Mouse (Mus musculus): ENCODE data around the gene Usp34. TPM values are rescaled to one million over a fixed set of nuclear protein-coding genes. Genes with fewer than 3 reads are reported as not detected.
A peak's percentile ranks its signal among the peaks of the same experiment; 100 is the strongest.
"Not testable (repeated sequence)": the region's sequence is repeated elsewhere in the genome, so short reads cannot be mapped to it uniquely, and the experiment has no call there.

Gene Usp34
- polyA plus RNA-seq, 1 experiment from 2014 or later = 25.1 TPM

GRCm38 (mm10) chr11:23298301-23298700 lies 8.4 kb upstream of the Usp34 start:
- H3K27me3 ChIP-seq (replicated peaks) = no peaks in the 10 kb centered on the region
- H3K9ac ChIP-seq = no peak overlapping the region
- 87% methylated on average over 2 of the region's 2 CpGs for WGBS
- peaks cover 32% of the 10 kb centered on the region for H3K36me3 ChIP-seq
- H3K27ac ChIP-seq = no peak overlapping the region
- H3K4me3 ChIP-seq (replicated peaks) = no peak overlapping the region
- no peaks in the 10 kb centered on the region for H3K4me1 ChIP-seq
- H3K9me3 ChIP-seq = no peaks in the 10 kb centered on the region
- no peak overlapping the region for H3K4me2 ChIP-seq
- ATAC-seq (ENCODE audit: insufficient read depth, low FRiP score, low read depth) = no peak

DNA sequence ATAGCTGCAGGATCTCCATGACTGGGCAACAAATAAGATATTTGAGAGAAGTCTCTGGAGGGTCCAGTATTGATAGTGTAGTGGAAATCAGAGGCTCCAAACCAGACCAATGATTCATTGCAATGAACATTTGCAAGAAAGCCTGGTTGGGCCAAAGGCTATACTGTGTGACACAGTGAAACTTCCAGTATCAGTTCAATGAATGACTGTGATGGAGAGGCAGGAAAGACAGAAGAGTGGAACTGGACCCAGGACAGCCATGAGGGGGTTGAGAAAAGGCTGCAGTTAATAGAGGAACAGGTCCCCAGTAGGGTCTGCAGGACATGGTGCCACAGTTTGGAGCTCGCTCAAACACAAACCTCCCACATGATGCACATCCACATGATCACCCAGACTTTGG lies 6.8 kb upstream of the Usp34 start:
- ATAC-seq (ENCODE audit: insufficient read depth, low FRiP score, low read depth) = no peak
- WGBS = 95% methylated on average over 1 of the region's 1 CpGs
- no peak overlapping the region for H3K4me2 ChIP-seq
- H3K4me3 ChIP-seq (replicated peaks) = no peak overlapping the region
- no peak overlapping the region for H3K27ac ChIP-seq
- no peak overlapping the region for H3K9ac ChIP-seq
- peaks cover 25% of the 10 kb centered on the region for H3K36me3 ChIP-seq
- H3K27me3 ChIP-seq (replicated peaks) = no peaks in the 10 kb centered on the region
- H3K9me3 ChIP-seq = no peaks in the 10 kb centered on the region
- H3K4me1 ChIP-seq = no peaks in the 10 kb centered on the region

DNA sequence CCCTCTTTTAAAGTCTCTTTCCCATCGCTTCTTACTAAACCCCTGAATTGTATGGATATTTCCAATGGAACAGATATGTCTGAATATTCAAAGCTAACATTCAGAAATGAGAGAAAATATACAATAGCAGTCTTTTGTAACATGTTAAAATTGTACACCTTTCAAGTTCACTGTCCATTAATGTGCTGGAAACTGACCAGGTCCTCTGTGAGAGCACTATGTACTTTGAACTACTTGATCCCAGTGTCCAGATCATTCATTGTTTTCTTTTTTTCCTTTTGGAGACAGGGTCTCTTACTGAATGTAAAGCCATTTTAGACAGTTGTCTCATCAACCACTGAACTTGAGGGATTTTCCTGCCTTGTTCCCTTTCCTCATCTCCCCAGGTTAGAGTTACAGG lies 3.6 kb upstream of the Usp34 start:
- ATAC-seq (ENCODE audit: insufficient read depth, low FRiP score, low read depth) = no peak
- Histone ChIP-seq H3K9me3 (no peaks in the 10 kb centered on the region), H3K27me3 (replicated peaks) (no peaks in the 10 kb centered on the region), H3K27ac (no peak overlapping the region), H3K4me1 (no peaks in the 10 kb centered on the region), H3K4me3 (replicated peaks) (no peak overlapping the region), H3K36me3 (no peaks in the 10 kb centered on the region; the same call in 1 of the 2 replicates), H3K4me2 (no peak overlapping the region), H3K9ac (no peak overlapping the region)
- 68% methylated on average over 1 of the region's 1 CpGs for WGBS

GRCm38 (mm10) chr11:23305101-23305672 lies 1.5 kb upstream of the Usp34 start:
- peak overlapping the region; percentile 83; the same call in 1 of the 2 replicates for H3K9ac ChIP-seq
- peak overlapping the region; percentile 98 for H3K27ac ChIP-seq
- H3K27me3 ChIP-seq (replicated peaks); H3K4me1 ChIP-seq; H3K9me3 ChIP-seq; ATAC-seq (ENCODE audit: insufficient read depth, low FRiP score, low read depth); H3K36me3 ChIP-seq: not testable (repeated sequence)
- peak overlapping the region; percentile 68 for H3K4me2 ChIP-seq
- peak overlapping the region; percentile 95 for H3K4me3 ChIP-seq (replicated peaks)
- WGBS = 33% methylated on average over 10 of the region's 10 CpGs

GRCm38 (mm10) chr11:23305673-23306608 lies 754 bp upstream of the Usp34 start:
- H3K9ac ChIP-seq = peak overlapping the region; percentile 95
- under 1% methylated on average over 56 of the region's 98 CpGs for WGBS
- peaks cover 9% of the 10 kb centered on the region; the same call in 1 of the 2 replicates for H3K4me1 ChIP-seq
- no peaks in the 10 kb centered on the region for H3K9me3 ChIP-seq
- H3K27me3 ChIP-seq (replicated peaks) = no peaks in the 10 kb centered on the region
- ATAC-seq (ENCODE audit: insufficient read depth, low FRiP score, low read depth) = peak; percentile 97
- peak overlapping the region; percentile 95 for H3K4me3 ChIP-seq (replicated peaks)
- H3K4me2 ChIP-seq = peak overlapping the region; percentile 68
- H3K36me3 ChIP-seq = no peaks in the 10 kb centered on the region
- peak overlapping the region; percentile 98 for H3K27ac ChIP-seq

GRCm38 (mm10) chr11:23307566-23307920 lies 848 bp downstream of the Usp34 start:
- H3K27me3 ChIP-seq (replicated peaks) = no peaks in the 10 kb centered on the region
- peak overlapping the region; percentile 95; the same call in 1 of the 2 replicates for H3K9ac ChIP-seq
- H3K36me3 ChIP-seq = no peaks in the 10 kb centered on the region
- WGBS = 2% methylated on average over 6 of the region's 6 CpGs
- H3K9me3 ChIP-seq = no peaks in the 10 kb centered on the region
- H3K4me1 ChIP-seq = peaks cover 9% of the 10 kb centered on the region; the same call in 1 of the 2 replicates
- H3K4me2 ChIP-seq = peak overlapping the region; percentile 52
- H3K4me3 ChIP-seq (replicated peaks) = peak overlapping the region; percentile 95
- peak overlapping the region; percentile 98 for H3K27ac ChIP-seq
- ATAC-seq (ENCODE audit: insufficient read depth, low FRiP score, low read depth) = no peak

DNA sequence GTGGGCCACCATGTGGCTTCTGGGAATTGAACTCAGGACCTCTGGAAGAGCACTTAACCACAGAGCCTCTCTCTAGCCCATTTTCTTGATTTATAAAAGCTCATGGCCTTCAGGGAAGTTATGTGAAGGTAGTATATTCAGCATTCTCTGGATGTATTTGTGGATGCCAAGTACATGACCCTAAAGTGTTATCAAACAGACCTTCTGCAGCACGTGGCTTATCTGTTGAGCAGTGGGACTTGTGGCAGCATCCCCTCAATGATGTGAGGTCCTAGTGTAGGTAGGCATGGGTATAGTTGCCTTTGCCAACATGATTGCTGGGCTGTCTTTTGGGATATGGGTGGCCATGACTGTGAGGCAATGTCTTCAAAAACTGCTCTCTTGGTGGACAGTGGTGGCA lies 6.8 kb downstream of the Usp34 start:
- peak; percentile 65; the same call in 1 of the 2 replicates for ATAC-seq (ENCODE audit: insufficient read depth, low FRiP score, low read depth)

GRCm38 (mm10) chr11:23329413-23329812 lies 22.7 kb downstream of the Usp34 start:
- Histone ChIP-seq H3K4me2 (no peak overlapping the region), H3K4me1 (no peaks in the 10 kb centered on the region), H3K27ac (no peak overlapping the region), H3K36me3 (no peaks in the 10 kb centered on the region), H3K27me3 (replicated peaks) (no peaks in the 10 kb centered on the region), H3K9ac (no peak overlapping the region), H3K9me3 (no peaks in the 10 kb centered on the region), H3K4me3 (replicated peaks) (no peak overlapping the region)
- ATAC-seq (ENCODE audit: insufficient read depth, low FRiP score, low read depth) = no peak
- 73% methylated on average over 2 of the region's 2 CpGs for WGBS

More for the DNA sequence above, 6.8 kb downstream of the Usp34 start:
- WGBS = 71% methylated on average over 1 of the region's 1 CpGs
- no peak overlapping the region for H3K4me2 ChIP-seq
- H3K9me3 ChIP-seq = no peaks in the 10 kb centered on the region
- no peak overlapping the region for H3K9ac ChIP-seq
- no peak overlapping the region for H3K4me3 ChIP-seq (replicated peaks)
- no peak overlapping the region for H3K27ac ChIP-seq
- peaks cover 2% of the 10 kb centered on the region; the same call in 1 of the 2 replicates for H3K36me3 ChIP-seq
- H3K27me3 ChIP-seq (replicated peaks) = no peaks in the 10 kb centered on the region
- peaks cover 5% of the 10 kb centered on the region; the same call in 1 of the 2 replicates for H3K4me1 ChIP-seq

GRCm38 (mm10) chr11:23332136-23332535 lies 25.4 kb downstream of the Usp34 start:
- no peaks in the 10 kb centered on the region for H3K36me3 ChIP-seq
- no peaks in the 10 kb centered on the region for H3K27me3 ChIP-seq (replicated peaks)
- no peak overlapping the region for H3K4me3 ChIP-seq (replicated peaks)
- 85% methylated on average over 3 of the region's 3 CpGs for WGBS
- H3K9me3 ChIP-seq = no peaks in the 10 kb centered on the region
- H3K27ac ChIP-seq = no peak overlapping the region
- ATAC-seq (ENCODE audit: insufficient read depth, low FRiP score, low read depth) = no peak
- H3K4me2 ChIP-seq = no peak overlapping the region
- no peak overlapping the region for H3K9ac ChIP-seq
- H3K4me1 ChIP-seq = no peaks in the 10 kb centered on the region

- Histone ChIP-seq H3K36me3 (no peaks in the 10 kb centered on the region), H3K4me1 (no peaks in the 10 kb centered on the region), H3K9ac (no peak overlapping the region), H3K4me2 (no peak overlapping the region), H3K27ac (no peak overlapping the region), H3K27me3 (replicated peaks) (no peaks in the 10 kb centered on the region), H3K9me3 (no peaks in the 10 kb centered on the region), H3K4me3 (replicated peaks) (no peak overlapping the region)
- ATAC-seq (ENCODE audit: insufficient read depth, low FRiP score, low read depth) = no peak
- WGBS = 65% methylated on average over 1 of the region's 1 CpGs
Observed at GRCm38 (mm10) chr11:23335160-23335559, 28.5 kb downstream of the Usp34 start.

DNA sequence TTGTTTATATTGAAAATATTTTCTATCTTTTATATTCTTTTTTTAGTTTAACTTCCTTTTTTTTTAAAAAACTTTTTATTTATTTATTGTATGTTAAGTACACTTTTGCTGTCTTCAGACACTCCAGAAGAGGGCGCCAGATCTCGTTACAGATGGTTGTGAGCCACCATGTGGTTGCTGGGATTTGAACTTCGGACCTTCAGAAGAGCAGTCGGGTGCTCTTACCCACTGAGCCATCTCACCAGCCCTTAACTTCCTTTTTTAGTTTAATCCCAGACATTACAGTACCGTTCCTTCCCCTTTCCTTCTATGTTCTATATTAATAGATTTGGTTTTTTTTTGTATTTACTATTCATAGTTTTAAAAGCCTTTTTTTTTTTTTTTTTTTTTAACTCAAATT lies 50.5 kb downstream of the Usp34 start:
- not testable (repeated sequence) for H3K36me3 ChIP-seq; H3K9ac ChIP-seq; H3K27ac ChIP-seq; ATAC-seq (ENCODE audit: insufficient read depth, low FRiP score, low read depth); H3K4me3 ChIP-seq (replicated peaks); H3K4me1 ChIP-seq; H3K27me3 ChIP-seq (replicated peaks); H3K9me3 ChIP-seq; H3K4me2 ChIP-seq
- 74% methylated on average over 5 of the region's 5 CpGs for WGBS

DNA sequence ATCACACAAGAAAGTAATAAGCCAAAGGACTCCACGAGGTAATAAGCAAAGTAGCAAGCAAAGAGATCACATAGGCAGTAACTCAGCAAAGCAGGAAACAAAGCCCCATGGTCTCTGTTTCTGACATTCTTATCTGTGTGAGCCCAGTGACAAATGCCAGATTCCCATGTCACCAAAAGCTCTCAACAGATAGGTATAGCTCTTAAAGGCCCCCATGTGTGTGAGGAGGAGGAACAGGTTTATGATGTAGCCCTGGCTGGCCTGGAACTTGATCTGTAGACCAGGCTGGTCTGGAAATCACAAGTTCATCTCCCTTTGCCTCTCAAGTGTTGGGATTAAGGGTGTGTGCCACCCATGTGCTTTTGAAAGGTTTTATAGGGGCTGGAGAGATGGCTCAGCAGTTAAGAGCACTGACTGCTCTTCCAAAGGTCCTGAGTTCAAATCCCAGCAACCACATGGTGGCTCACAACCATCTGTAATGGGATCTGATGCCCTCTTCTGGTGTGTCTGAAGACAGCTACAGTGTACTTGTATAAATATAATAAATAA lies 53.1 kb downstream of the Usp34 start:
- 51% methylated on average over 1 of the region's 1 CpGs for WGBS
- not testable (repeated sequence) for H3K9me3 ChIP-seq; ATAC-seq (ENCODE audit: insufficient read depth, low FRiP score, low read depth); H3K9ac ChIP-seq; H3K4me3 ChIP-seq (replicated peaks); H3K27me3 ChIP-seq (replicated peaks); H3K4me2 ChIP-seq; H3K27ac ChIP-seq; H3K4me1 ChIP-seq
- peaks cover 20% of the 10 kb centered on the region for H3K36me3 ChIP-seq

Measured in stomach, embryonic 15.5 days (tissue).